Mouse (Mus musculus) intestine, embryonic 14.5 days (tissue): Measurements from ENCODE around the gene Dad1. TPM values are rescaled to one million over a fixed set of nuclear protein-coding genes. Genes with fewer than 3 reads are reported as not detected.

ENCODE experiments used
- ATAC-seq: fragments of 200-750 bp; cut with Nextera tagmentation; replicated peaks from 2 replicates; pipeline ENCODE4 v1.8.0; 2017; ENCODE audit warnings: low read depth, moderate number of reproducible peaks, moderate TSS enrichment, moderate library complexity; ENCODE audit not compliant: low FRiP score, low TSS enrichment
- DNase-seq: peaks from one replicate; pipeline ENCODE4 v3.0.0-alpha.2; 2018; ENCODE audit warnings: low spot score
- H3K27ac ChIP-seq: fragments of 300-500 bp; sonication (generic); 2 replicates; pipeline ENCODE4 v1.5.1; 2014; ENCODE audit warnings: low read depth, mild to moderate bottlenecking, control low read depth
- H3K27me3 ChIP-seq: fragments of 300-500 bp; sonication (generic); replicated peaks from 2 replicates; pipeline ENCODE4 v1.6.1; 2014; ENCODE audit warnings: low read length, control low read depth; ENCODE audit not compliant: control insufficient read depth, insufficient read depth
- H3K36me3 ChIP-seq: fragments of 300-500 bp; sonication (generic); 2 replicates; pipeline ENCODE4 v1.6.1; 2014; ENCODE audit warnings: low read length, control low read depth; ENCODE audit not compliant: control insufficient read depth, insufficient read depth
- H3K4me1 ChIP-seq: fragments of 300-500 bp; sonication (generic); replicated peaks from 2 replicates; pipeline ENCODE4 v1.6.1; 2014; ENCODE audit warnings: low read length, control low read depth, mixed read lengths; ENCODE audit not compliant: control insufficient read depth, insufficient read depth
- H3K4me2 ChIP-seq: fragments of 300-500 bp; sonication (generic); 2 replicates; pipeline ENCODE4 v1.6.1; 2014; ENCODE audit warnings: low read length
- H3K4me3 ChIP-seq: fragments of 300-500 bp; sonication (generic); 2 replicates; pipeline ENCODE4 v1.5.1; 2014; ENCODE audit warnings: low read depth, low read length, control low read depth, mixed read lengths
- H3K9ac ChIP-seq: fragments of 300-500 bp; sonication (generic); 2 replicates; pipeline ENCODE4 v1.6.1; 2014; ENCODE audit warnings: mild to moderate bottlenecking, low read length
- H3K9me3 ChIP-seq: fragments of 300-500 bp; sonication (generic); 2 replicates; pipeline ENCODE4 v1.6.1; 2016; ENCODE audit warnings: low read length, control low read depth; ENCODE audit not compliant: control insufficient read depth
- WGBS: fragments of 180-500 bp; shearing (Covaris S2); extraction: QIAGEN DNeasy Blood & Tissue Kit; methylation state at CpG from one replicate; pipeline ENCODE4 v1.1.7; 2014; 5-methylcytosine and 5-hydroxymethylcytosine counted together
- polyA plus RNA-seq: library from polyadenylated mRNA; unstranded; fragments of >200 nt; fragmentation: Nextera tagmentation; extraction: Ambion mirVana; gene quantifications from 2 replicates; pipeline ENCODE4 v1.2.1, GENCODE M21; 2014

Dad1 gene
- polyA plus RNA-seq, 1 experiment from 2014 or later, result 449 TPM

DNA sequence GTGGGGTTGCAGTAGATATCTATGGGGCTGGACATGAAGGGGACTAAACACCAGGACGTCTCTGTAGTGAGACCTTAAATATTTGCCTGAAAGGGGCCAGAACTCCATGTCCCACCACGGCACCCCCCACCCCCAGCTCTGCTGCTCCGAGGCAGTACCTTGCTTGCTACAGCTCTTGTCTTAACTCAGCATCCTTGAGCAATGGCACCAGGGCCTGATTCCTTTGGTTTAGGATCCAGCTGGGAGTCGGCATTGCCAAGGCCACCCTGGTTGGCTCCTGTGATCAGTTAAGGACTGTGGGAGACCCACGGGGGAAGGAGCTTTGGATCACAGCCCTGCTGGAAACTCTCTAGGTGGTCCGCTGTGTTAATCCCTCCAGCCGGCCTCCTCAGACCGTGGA is 34.6 kb downstream of the Dad1 start:
- ATAC-seq (no peak), DNase-seq (no peak)
- Histone ChIP-seq H3K27me3 (no peaks in the 10 kb centered on the region), H3K4me2 (no peak overlapping the region), H3K4me1 (peaks cover 30% of the 10 kb centered on the region), H3K36me3 (no peaks in the 10 kb centered on the region), H3K9ac (no peak overlapping the region), H3K4me3 (no peak overlapping the region), H3K9me3 (no peaks in the 10 kb centered on the region), H3K27ac (no peak overlapping the region)
- WGBS, result 36% methylated on average over 8 of the region's 8 CpGs

DNA sequence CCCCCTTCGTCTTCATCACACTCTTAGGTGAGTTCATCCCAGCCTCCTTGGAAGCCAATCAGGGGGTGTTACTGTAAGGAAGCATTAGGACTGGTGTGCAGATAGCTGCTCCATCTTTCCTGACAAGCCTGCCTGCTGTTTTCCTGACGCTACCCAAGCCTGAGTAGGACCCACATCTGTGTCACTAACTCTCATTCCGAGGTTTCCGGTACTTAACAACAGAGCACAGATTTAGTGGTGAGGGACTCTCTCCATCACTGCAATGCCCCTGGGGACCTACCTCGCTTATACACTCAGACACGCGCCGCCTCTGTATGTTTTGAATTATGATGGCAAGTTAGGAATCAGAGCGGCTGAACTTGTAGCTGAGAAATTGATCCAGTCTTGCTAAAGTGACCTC is 35.2 kb downstream of the Dad1 start:
- H3K4me1 ChIP-seq, result peaks cover 29% of the 10 kb centered on the region
- no peaks in the 10 kb centered on the region for H3K9me3 ChIP-seq
- no peak overlapping the region for H3K4me2 ChIP-seq
- WGBS, result 35% methylated on average over 9 of the region's 9 CpGs
- no peaks in the 10 kb centered on the region for H3K36me3 ChIP-seq
- no peak overlapping the region for H3K9ac ChIP-seq
- H3K27me3 ChIP-seq, result no peaks in the 10 kb centered on the region
- no peak overlapping the region for H3K4me3 ChIP-seq
- H3K27ac ChIP-seq, result no peak overlapping the region
- DNase-seq, result no peak
- ATAC-seq, result no peak

DNA sequence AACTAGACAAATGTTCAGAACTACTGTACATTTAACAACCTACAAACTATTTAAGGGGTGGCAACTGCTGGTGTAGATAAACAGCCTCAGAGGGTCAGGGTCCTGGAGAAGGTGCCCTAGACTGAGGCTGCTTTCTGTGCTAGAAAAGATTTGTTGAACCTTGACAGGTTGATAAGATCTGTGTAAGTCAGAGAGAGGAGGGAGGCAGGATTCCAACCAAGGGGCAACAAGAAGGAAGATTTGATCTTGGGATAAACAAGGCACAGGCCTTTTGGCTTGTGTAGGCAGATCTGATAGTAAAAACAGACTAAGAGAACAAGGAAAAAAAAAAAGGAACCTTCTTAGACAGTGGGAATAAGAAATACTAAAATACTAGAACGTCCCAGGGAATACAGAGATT is 35.7 kb downstream of the Dad1 start:
- H3K4me1 ChIP-seq, result peaks cover 29% of the 10 kb centered on the region
- no peaks in the 10 kb centered on the region for H3K9me3 ChIP-seq
- ATAC-seq (no peak), DNase-seq (no peak)
- WGBS, result 30% methylated on average over 1 of the region's 1 CpGs
- no peaks in the 10 kb centered on the region for H3K36me3 ChIP-seq
- H3K4me3 ChIP-seq, result no peak overlapping the region
- no peak overlapping the region for H3K27ac ChIP-seq
- no peak overlapping the region for H3K4me2 ChIP-seq
- H3K9ac ChIP-seq, result no peak overlapping the region
- no peaks in the 10 kb centered on the region for H3K27me3 ChIP-seq

DNA sequence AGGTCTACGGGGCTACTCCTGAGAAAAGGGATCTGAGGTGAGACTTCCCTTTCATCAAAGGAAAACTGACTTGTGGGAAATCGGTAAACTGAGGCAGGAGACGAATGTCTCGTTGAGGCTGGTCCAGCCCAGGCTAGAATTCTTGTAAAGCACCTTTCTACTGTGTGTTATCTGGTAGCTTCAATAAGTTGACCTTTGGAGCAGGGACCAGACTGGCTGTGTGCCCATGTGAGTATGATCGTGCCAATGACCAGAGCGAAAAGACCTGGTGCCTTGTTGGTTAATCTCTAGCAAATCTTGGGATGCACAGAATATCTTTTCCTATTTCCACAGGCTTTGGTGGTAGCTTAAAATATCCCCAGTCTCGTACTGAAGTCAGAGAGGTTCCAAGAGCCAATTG is 37.8 kb downstream of the Dad1 start:
- no peak overlapping the region for H3K27ac ChIP-seq
- no peak for DNase-seq
- no peak for ATAC-seq
- no peak overlapping the region for H3K9ac ChIP-seq
- peaks cover 29% of the 10 kb centered on the region for H3K4me1 ChIP-seq
- H3K36me3 ChIP-seq, result no peaks in the 10 kb centered on the region
- H3K4me3 ChIP-seq, result no peak overlapping the region
- WGBS, result 80% methylated on average over 7 of the region's 7 CpGs
- H3K4me2 ChIP-seq, result no peak overlapping the region
- no peaks in the 10 kb centered on the region for H3K9me3 ChIP-seq
- no peaks in the 10 kb centered on the region for H3K27me3 ChIP-seq

DNA sequence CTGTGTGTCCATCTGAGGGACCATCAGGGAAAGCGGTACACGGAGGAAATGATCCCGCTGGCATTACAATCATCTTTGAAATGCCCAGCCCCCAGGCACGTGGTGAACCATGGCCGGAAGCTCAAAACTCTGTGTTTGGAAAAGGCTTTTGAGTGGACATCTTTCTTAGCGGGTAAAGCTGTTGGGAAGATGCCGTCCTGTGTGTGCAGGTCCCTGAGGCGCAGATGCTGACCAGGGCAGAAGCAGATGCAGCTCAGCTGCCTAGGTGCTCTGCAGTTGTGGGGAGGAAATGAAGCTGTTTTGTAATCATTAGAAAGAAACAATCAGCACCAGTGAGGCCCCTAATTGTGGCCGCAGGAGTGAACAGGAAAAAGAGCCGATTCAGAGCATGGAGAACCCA is 39.0 kb downstream of the Dad1 start:
- WGBS, result 41% methylated on average over 10 of the region's 10 CpGs
- ATAC-seq (no peak), DNase-seq (no peak)
- no peak overlapping the region for H3K4me2 ChIP-seq
- no peaks in the 10 kb centered on the region for H3K36me3 ChIP-seq
- no peak overlapping the region for H3K9ac ChIP-seq
- H3K27ac ChIP-seq, result no peak overlapping the region
- H3K4me3 ChIP-seq, result no peak overlapping the region
- H3K4me1 ChIP-seq, result peaks cover 29% of the 10 kb centered on the region
- no peaks in the 10 kb centered on the region for H3K27me3 ChIP-seq
- H3K9me3 ChIP-seq, result no peaks in the 10 kb centered on the region

DNA sequence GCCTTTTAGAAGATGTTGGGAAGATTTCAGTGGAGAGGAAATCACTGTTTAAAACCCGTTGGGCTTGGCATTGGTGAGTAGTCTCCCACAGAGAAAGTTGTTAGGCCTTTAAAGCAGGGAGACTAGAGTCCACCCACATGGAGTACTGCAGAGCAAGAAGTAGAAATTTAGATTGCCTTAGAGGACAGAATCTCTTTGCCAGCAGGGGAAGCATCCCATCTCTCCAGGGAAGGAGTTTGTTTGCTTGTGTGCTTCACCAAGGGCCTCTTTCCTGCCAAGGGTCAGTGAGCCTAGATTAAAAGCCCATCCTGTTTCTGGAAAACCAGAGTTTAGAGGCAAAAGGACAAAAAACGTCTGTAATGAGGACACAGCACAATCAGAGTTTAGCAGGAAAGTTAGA is 39.4 kb downstream of the Dad1 start:
- Histone ChIP-seq H3K27ac (no peak overlapping the region), H3K4me2 (no peak overlapping the region), H3K36me3 (no peaks in the 10 kb centered on the region), H3K9ac (no peak overlapping the region), H3K27me3 (no peaks in the 10 kb centered on the region), H3K4me3 (no peak overlapping the region), H3K4me1 (peaks cover 26% of the 10 kb centered on the region), H3K9me3 (no peaks in the 10 kb centered on the region)
- ATAC-seq (no peak), DNase-seq (no peak)
- 40% methylated on average over 2 of the region's 2 CpGs for WGBS

DNA sequence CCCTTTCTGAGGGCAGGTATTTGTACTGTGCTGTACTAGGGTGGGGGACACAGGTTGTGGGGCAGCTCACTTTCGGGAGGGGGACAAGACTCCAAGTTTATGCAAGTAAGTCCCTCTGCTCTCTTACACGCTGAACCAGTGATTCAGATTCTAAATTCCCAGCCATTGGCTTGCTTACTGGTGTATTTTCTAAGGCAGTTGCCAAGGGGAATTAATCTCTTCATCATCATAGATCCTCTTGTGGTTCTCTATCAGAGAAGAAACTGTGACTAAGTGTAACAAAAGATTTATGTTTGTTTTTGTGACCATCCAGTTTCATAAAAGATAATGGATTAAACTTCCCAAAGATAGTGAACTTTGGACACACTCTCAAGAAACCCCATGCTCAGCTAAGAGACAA is 40.2 kb downstream of the Dad1 start:
- WGBS, result 74% methylated on average over 2 of the region's 2 CpGs
- H3K4me2 ChIP-seq, result no peak overlapping the region
- H3K4me3 ChIP-seq, result no peak overlapping the region
- H3K9me3 ChIP-seq, result no peaks in the 10 kb centered on the region
- no peak overlapping the region for H3K27ac ChIP-seq
- H3K36me3 ChIP-seq, result no peaks in the 10 kb centered on the region
- DNase-seq, result no peak
- H3K27me3 ChIP-seq, result no peaks in the 10 kb centered on the region
- no peak overlapping the region for H3K9ac ChIP-seq
- peaks cover 18% of the 10 kb centered on the region; the same call in 1 of the 2 replicates for H3K4me1 ChIP-seq
- no peak for ATAC-seq

DNA sequence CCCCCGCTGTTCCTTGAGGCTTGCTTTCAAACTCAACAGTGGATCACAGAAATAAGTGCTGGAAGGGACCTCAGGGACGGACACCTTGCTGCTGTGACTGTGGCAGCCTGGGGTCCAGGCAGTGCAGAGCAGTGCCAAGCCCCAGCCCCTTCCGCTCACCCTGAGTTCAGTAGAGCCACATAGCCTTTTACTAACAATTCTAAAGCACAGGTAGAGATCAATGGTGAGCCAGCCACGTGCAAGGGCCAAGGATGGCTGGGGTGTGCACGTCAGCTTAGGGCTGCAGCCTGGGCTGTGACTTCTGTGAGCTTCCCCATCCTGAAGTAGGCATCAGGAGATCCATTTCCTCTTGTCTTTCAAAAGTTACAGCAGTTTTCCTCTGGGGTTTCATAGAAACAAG is 42.1 kb downstream of the Dad1 start:
- no peaks in the 10 kb centered on the region for H3K9me3 ChIP-seq
- H3K4me3 ChIP-seq, result no peak overlapping the region
- no peaks in the 10 kb centered on the region for H3K36me3 ChIP-seq
- ATAC-seq, result no peak
- no peak overlapping the region for H3K4me2 ChIP-seq
- H3K4me1 ChIP-seq, result peaks cover 23% of the 10 kb centered on the region
- no peak overlapping the region for H3K9ac ChIP-seq
- WGBS, result 87% methylated on average over 5 of the region's 5 CpGs
- H3K27me3 ChIP-seq, result no peaks in the 10 kb centered on the region
- no peak overlapping the region for H3K27ac ChIP-seq
- no peak for DNase-seq

DNA sequence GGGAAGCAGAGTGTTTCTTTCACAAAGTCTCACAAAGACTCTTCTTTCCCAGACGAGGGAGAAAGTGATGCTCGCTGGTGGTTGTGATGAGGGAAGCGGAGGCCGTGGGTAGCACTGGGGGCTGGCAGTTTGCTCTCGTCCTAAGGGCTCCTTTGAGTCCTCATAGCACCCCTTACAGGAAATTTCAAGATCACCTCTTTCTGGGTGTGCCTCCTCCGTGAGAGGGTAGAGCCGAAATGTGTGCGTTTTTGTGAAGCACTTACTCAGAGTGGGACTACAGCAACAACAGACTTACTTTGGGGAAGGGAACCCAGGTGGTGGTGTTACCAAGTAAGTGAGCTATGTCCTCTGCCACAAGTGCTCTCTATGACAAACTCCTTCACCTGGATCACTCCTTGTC is 42.7 kb downstream of the Dad1 start:
- Histone ChIP-seq H3K27ac (no peak overlapping the region), H3K4me1 (peaks cover 29% of the 10 kb centered on the region), H3K4me2 (no peak overlapping the region), H3K27me3 (no peaks in the 10 kb centered on the region), H3K9ac (no peak overlapping the region), H3K4me3 (no peak overlapping the region), H3K9me3 (no peaks in the 10 kb centered on the region), H3K36me3 (no peaks in the 10 kb centered on the region)
- DNase-seq (no peak), ATAC-seq (no peak)
- WGBS, result 92% methylated on average over 8 of the region's 8 CpGs
